Mouse (Mus musculus): Measurements from ENCODE around the gene Gm3336.

Gm3336 gene

GRCm38 (mm10) chr8:70716521-70717400, 1.6 kb upstream of the Gm3336 start:
- DNase-seq (ENCODE audit: low spot score in 2 of 2): no peak

- DNase-seq (ENCODE audit: low spot score in 2 of 2): peak in 1 of 2 experiments; percentile 63
Observed at GRCm38 (mm10) chr8:70719796-70720270, 1.5 kb downstream of the Gm3336 start.

- DNase-seq (ENCODE audit: low spot score in 2 of 2): peak; percentile 79 to 93
Observed at GRCm38 (mm10) chr8:70720739-70721138, 2.4 kb downstream of the Gm3336 start.

DNA sequence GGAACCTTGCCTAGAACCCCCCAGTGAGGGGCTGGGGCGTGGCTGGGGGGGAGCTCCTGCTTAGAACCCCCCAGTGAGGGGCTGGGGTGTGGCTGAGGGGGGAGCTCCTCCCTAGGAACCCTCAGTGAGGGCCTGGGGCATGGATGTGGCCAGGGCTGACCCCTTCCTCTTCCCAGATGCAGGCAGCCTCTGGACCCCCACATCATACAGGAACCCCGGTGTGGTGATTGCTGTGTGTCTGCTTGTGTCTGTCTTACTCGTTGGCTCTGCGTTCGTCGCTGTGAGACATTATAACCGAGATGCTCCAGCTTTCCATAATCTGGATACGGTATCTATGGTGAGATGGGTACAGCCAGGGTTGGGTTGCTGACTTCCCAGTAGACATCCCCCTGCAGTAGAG, 3.3 kb downstream of the Gm3336 start:
- DNase-seq (ENCODE audit: low spot score in 2 of 2): no peak

- no peak for DNase-seq (ENCODE audit: low spot score in 2 of 2)
Observed at GRCm38 (mm10) chr8:70723486-70724210, 5.3 kb downstream of the Gm3336 start, which contains the start of gene Pde4c. TSS of gene Pde4c (plus strand) at chr8:70723720.

DNA sequence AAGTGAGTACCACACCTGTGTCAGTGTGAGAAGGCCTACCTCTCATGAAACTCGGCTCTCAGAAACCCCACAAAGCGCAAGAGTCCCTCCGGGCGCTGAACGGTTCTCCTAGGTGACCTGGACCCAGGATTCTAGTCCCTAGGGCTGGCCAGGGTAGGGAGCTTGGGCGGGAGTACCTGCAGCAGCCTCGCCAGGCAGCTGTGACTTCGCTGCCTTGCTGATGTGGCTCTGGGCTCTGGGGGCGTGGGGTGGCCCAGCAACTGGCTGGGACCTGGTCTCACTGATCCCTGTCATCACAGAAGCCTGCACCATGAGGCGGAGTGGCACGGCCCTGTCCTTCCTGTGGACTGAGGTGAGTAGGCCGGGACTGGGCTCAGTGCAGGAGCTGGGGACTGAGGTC, 5.9 kb downstream of the Gm3336 start:
- no peak for DNase-seq (ENCODE audit: low spot score in 2 of 2)

GRCm38 (mm10) chr8:70725792-70726447, 7.6 kb downstream of the Gm3336 start:
- DNase-seq (ENCODE audit: low spot score in 2 of 2): peak in 1 of 2 experiments; percentile 70

DNA sequence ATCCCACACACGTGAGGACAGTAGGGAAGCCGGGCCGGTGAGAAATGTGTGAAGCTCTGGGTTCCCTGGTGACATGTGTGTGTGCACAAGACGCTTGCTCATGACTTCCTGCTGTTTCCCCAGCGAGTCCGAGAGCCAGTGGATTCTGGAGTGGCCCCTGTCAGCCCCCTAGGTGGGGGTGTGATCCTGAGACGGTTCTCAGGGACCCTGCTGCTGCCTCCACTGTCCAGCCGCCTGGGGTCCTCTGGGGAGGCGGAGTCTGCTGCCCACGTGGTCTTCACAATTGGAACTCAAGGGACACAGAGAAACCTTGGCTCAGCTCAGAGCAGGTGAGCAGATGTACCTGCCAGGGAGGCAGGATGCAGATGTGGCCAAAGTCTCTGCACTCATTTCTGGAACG, 8.4 kb downstream of the Gm3336 start:
- no peak for DNase-seq (ENCODE audit: low spot score in 2 of 2)

- peak; percentile 58 to 79 for DNase-seq (ENCODE audit: low spot score in 2 of 2)
Observed at GRCm38 (mm10) chr8:70729808-70730475, 11.6 kb downstream of the Gm3336 start.

- peak; percentile 48 to 69 for DNase-seq (ENCODE audit: low spot score in 2 of 2)
Observed at GRCm38 (mm10) chr8:70730956-70731355, 12.6 kb downstream of the Gm3336 start.

GRCm38 (mm10) chr8:70737705-70738104, 19.4 kb downstream of the Gm3336 start:
- no peak for DNase-seq (ENCODE audit: low spot score in 2 of 2)

DNA sequence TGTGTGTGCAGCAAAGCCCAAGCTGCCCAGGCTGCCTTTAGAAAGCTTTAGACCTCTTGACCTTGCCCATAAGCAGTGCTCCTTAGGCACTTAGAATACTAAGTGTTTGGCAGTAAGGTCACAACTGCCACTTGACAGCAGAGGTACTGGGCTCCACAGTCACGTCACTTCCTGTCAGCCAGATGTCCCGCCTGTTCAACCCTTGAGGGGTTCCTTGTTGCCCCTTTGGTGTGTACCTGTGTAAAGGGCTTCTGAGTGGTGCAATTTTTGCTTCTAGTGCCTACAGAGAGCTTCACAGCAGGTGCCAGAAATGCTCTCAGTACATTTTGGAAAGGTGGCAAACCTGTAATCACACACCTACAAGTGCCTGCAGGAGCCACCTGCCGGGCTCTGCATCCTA, 19.9 kb downstream of the Gm3336 start:
- no peak for DNase-seq (ENCODE audit: low spot score in 2 of 2)

GRCm38 (mm10) chr8:70741661-70742060, 23.3 kb downstream of the Gm3336 start:
- DNase-seq (ENCODE audit: low spot score in 2 of 2): no peak

DNA sequence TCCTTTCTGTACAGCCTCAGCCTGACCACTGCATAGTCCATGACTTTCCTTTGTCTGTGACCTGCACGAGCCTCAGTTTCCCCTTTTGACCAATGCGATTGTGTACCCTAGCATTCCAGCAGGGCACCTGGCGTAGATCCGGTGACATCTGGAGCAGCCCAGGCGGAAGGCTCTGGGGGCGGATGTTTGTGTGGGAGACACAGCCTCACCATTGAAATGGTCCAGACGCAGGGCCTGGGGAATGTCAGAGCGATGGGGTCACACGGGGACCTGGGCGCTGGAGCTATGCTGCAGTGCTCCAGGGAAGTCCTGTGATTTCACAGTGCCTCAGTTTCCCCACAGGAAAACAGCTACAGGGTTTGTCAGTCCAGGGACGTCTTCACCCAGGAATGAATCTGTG, 23.8 kb downstream of the Gm3336 start:
- DNase-seq (ENCODE audit: low spot score in 2 of 2): no peak

DNA sequence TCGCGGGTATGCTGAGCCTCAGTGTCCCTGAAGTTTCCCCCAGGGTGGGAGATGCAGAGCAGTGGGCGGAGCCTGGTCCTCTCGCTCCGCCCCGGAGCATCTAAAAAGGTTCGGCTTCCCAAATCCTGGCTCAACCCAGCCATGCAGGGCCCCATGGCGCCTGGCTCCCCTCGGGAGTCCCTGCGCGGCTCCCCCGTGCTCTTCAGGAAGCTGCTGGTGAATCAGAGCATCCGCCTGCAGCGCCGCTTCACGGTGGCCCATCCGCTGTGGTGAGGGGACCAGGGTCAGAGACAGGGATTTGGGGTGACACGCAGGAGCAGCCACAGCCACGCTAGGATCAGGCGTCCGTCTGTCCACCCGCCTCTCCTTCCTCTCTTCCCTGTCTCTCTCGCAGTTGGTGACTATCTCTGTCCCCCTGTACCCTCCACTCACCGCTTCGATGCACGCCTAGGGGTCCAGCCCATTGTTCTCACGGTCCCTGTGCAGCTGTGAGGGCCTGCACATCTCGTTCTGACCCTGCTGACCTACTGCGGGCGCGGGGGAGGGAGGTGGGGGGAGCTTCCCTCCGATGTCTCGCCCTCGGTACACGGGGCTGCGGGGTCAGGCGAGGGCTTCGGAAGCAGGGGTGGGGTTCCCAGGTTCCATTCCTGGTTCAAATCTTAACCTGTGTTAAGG, 24.8 kb downstream of the Gm3336 start:
- DNase-seq (ENCODE audit: low spot score in 2 of 2): no peak

GRCm38 (mm10) chr8:70743656-70744590, 25.6 kb downstream of the Gm3336 start:
- no peak for DNase-seq (ENCODE audit: low spot score in 2 of 2)

GRCm38 (mm10) chr8:70744806-70745205, 26.5 kb downstream of the Gm3336 start:
- DNase-seq (ENCODE audit: low spot score in 2 of 2): no peak

DNA sequence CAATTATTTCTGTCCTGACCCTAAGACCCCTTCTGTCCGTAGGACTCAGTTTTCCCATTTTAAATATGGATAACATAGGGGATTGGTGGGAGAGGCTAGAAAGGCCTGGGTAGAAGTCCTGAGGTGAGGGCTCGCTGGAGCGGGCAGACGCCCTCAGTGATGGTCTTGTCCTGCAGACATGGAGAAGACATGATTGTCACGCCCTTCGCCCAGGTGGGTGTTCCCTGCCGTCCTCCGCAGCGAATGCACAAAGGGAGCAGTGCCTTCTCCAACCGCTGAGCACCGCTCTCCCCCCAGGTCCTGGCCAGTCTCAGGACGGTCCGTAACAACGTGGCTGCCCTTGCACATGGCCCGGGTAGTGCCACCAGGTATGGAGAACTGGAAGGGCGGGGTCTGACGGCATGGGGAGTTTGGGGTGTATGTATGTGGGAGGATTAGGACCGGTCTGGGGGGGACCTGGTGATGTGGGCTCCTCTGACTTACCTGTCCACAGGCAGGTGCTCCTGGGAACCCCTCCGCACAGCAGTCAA, 27.4 kb downstream of the Gm3336 start:
- DNase-seq (ENCODE audit: low spot score in 2 of 2): no peak

DNA sequence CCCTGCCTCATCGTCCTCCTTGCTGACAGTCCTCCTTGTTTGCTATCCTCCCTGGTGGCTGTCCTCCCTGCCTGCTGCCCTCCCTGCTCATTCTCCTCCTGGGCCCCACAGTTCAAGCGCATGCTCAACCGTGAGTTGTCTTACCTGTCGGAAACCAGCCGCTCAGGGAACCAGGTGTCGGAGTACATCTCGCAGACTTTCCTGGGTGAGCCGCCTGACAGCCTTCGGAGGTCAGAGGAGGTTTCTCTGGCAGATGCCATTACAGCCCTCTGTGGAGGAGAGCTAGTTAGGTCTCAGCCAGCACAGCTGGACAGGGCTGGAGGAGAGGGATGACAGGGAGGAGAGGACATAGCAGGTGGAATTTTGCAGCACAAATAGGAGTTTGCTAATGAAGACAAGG, 28.3 kb downstream of the Gm3336 start:
- DNase-seq (ENCODE audit: low spot score in 2 of 2): no peak

Data from spleen, postnatal 4 days (tissue).